8 mouse cellular contexts compared by ENCODE assay signal in the genomic region with DNA sequence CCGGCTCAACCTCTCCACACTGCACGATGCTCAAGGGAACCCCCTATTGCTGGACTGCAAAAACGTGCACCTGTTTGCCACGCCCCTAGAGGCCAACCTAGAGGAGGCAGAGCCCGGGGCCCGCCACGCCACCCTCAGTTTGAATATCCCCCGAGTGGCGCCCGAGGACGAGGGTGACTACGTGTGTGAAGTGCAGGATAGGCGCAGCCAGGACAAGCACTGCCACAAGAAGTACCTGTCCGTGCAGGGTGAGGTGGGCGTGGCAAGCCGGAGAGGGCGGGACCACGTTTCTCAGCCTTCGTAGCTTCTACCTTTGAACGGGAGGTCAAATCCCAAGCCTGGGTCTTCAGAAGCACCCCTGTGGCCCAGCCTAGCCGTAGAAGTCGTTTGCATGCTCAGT. TPM values are rescaled to one million over a fixed set of nuclear protein-coding genes. Genes with fewer than 3 reads are reported as not detected.
A peak's percentile ranks its signal among the peaks of the same experiment; 100 is the strongest.
DNase-seq lines count a peak whose midpoint lies in the region; ATAC-seq and TF ChIP-seq lines count a peak whose summit lies in the region.

No protein-coding gene starts in this region.

- no peak for TF ChIP-seq EP300 in heart, adult 2 months (IDR thresholded peaks at IDR 0.05; ENCODE audit: insufficient read depth, low read depth, low read length)

- WGBS in heart, embryonic 13.5 days: 25% methylated on average over 22 of the region's 22 CpGs
- WGBS in heart, adult 2 months: 44% methylated on average over 22 of the region's 22 CpGs
- WGBS in forebrain, embryonic 16.5 days: 5% methylated on average over 22 of the region's 22 CpGs
- WGBS in liver, embryonic 15.5 days (ENCODE audit: insufficient replicate concordance): 40% methylated on average over 22 of the region's 22 CpGs

- H3K9ac ChIP-seq in heart, embryonic 13.5 days: no peak overlapping the region
- H3K9ac ChIP-seq in heart, adult 2 months (ENCODE audit: low read depth, low read length): no peak overlapping the region
- H3K9ac ChIP-seq in forebrain, embryonic 16.5 days (replicated peaks; ENCODE audit: low read depth, low read length): no peak overlapping the region
- H3K9ac ChIP-seq in liver, embryonic 15.5 days: no peak overlapping the region

- no peak for ATAC-seq in heart, embryonic 13.5 days (ENCODE audit: extremely low read depth, insufficient number of reproducible peaks, low FRiP score, low TSS enrichment)
- ATAC-seq in forebrain, embryonic 16.5 days: no peak
- no peak for ATAC-seq in liver, embryonic 15.5 days (ENCODE audit: insufficient read depth)
- ATAC-seq in granulocyte monocyte progenitor cell, adult 5-6 weeks (replicated peaks; ENCODE audit: poor library complexity, severe bottlenecking): no peak

- peak overlapping the region; percentile 25 for H3K4me3 ChIP-seq in heart, embryonic 13.5 days
- H3K4me3 ChIP-seq in heart, adult 2 months: no peak overlapping the region
- H3K4me3 ChIP-seq in E14TG2a.4 (replicated peaks; ENCODE audit: low read length): peak overlapping the region; percentile 69
- H3K4me3 ChIP-seq in forebrain, embryonic 16.5 days (replicated peaks; ENCODE audit: low read length): peak overlapping the region; percentile 29
- no peak overlapping the region for H3K4me3 ChIP-seq in liver, embryonic 15.5 days (replicated peaks)

- no peak for TF ChIP-seq POLR2A in heart, adult 2 months (IDR thresholded peaks at IDR 0.05; ENCODE audit: insufficient read depth, low read depth, low read length)

- H3K36me3 ChIP-seq in heart, embryonic 13.5 days: 0 out of 2 replicates have a peak, but pooled peaks cover 3% of the 10 kb centered on the region
- no peaks in the 10 kb centered on the region for H3K36me3 ChIP-seq in heart, adult 2 months (ENCODE audit: control insufficient read depth, insufficient read depth, low read length)
- H3K36me3 ChIP-seq in E14TG2a.4 (ENCODE audit: insufficient read depth, low read length): no peaks in the 10 kb centered on the region
- no peaks in the 10 kb centered on the region for H3K36me3 ChIP-seq in forebrain, embryonic 16.5 days (ENCODE audit: control insufficient read depth, insufficient read depth)
- no peaks in the 10 kb centered on the region for H3K36me3 ChIP-seq in liver, embryonic 15.5 days (replicated peaks)

- no peak overlapping the region for H3K27ac ChIP-seq in heart, embryonic 13.5 days (replicated peaks)
- H3K27ac ChIP-seq in heart, adult 2 months: no peak overlapping the region
- no peak overlapping the region for H3K27ac ChIP-seq in forebrain, embryonic 16.5 days (ENCODE audit: low read length)
- H3K27ac ChIP-seq in liver, embryonic 15.5 days (replicated peaks): no peak overlapping the region

- H3K79me2 ChIP-seq in heart, adult 2 months (replicated peaks; ENCODE audit: control insufficient read depth, insufficient read depth, low read length): no peaks in the 10 kb centered on the region

- no peaks in the 10 kb centered on the region for H3K9me3 ChIP-seq in heart, embryonic 13.5 days
- no peaks in the 10 kb centered on the region for H3K9me3 ChIP-seq in E14TG2a.4 (ENCODE audit: low read length)
- H3K9me3 ChIP-seq in forebrain, embryonic 16.5 days (ENCODE audit: control insufficient read depth, low read length): no peaks in the 10 kb centered on the region
- H3K9me3 ChIP-seq in liver, embryonic 15.5 days (replicated peaks): no peaks in the 10 kb centered on the region

- no peak for TF ChIP-seq CTCF in heart, adult 2 months (IDR thresholded peaks at IDR 0.05)
- TF ChIP-seq CTCF in E14TG2a.4 (conservative IDR thresholded peaks at IDR 0.05; ENCODE audit: low read length): no peak

- DNase-seq in heart, adult 2 months: no peak
- no peak for DNase-seq in spleen, postnatal 14 days (ENCODE audit: low spot score in 2 of 2)
- DNase-seq in adrenal gland, postnatal 36 days: no peak

- H3K27me3 ChIP-seq in heart, embryonic 13.5 days (replicated peaks): peaks cover 80% of the 10 kb centered on the region
- no peaks in the 10 kb centered on the region for H3K27me3 ChIP-seq in heart, adult 2 months (ENCODE audit: control insufficient read depth, insufficient read depth, low read length)
- H3K27me3 ChIP-seq in E14TG2a.4 (ENCODE audit: insufficient read depth, low read length): peaks cover 86% of the 10 kb centered on the region
- H3K27me3 ChIP-seq in forebrain, embryonic 16.5 days (replicated peaks; ENCODE audit: control insufficient read depth, insufficient read depth, low read length): peaks cover 28% of the 10 kb centered on the region
- H3K27me3 ChIP-seq in liver, embryonic 15.5 days: peaks cover 50% of the 10 kb centered on the region

- intact Hi-C loops in heart, adult 2 months (cut with DNase I): loop anchor here (5.0 kb wide), 1 partner anchor 37 kb away; no protein-coding TSS in a partner anchor

- peaks cover 25% of the 10 kb centered on the region for H3K4me1 ChIP-seq in heart, embryonic 13.5 days
- peaks cover 5% of the 10 kb centered on the region; the same call in 1 of the 2 replicates for H3K4me1 ChIP-seq in heart, adult 2 months (ENCODE audit: control insufficient read depth, insufficient read depth, low read length)
- peaks cover 40% of the 10 kb centered on the region for H3K4me1 ChIP-seq in E14TG2a.4 (replicated peaks; ENCODE audit: low read depth, low read length)
- peaks cover 8% of the 10 kb centered on the region for H3K4me1 ChIP-seq in forebrain, embryonic 16.5 days (replicated peaks; ENCODE audit: control insufficient read depth, insufficient read depth, low read length)
- peaks cover 5% of the 10 kb centered on the region; the same call in 1 of the 2 replicates for H3K4me1 ChIP-seq in liver, embryonic 15.5 days (replicated peaks)

- peak overlapping the region; percentile 55 for H3K4me2 ChIP-seq in heart, embryonic 13.5 days
- peak overlapping the region; percentile 49 for H3K4me2 ChIP-seq in forebrain, embryonic 16.5 days (ENCODE audit: low read length)
- H3K4me2 ChIP-seq in liver, embryonic 15.5 days: peak overlapping the region; percentile 27; the same call in 1 of the 2 replicates

RNA-seq across cellular contexts. Expression of gene Flt4, which starts 25.0 kb away (rescaled TPM):
- polyA plus RNA-seq in heart, embryonic 13.5 days (2015; fragmentation: Nextera tagmentation; extraction: Ambion mirVana): 7.4 and 8.3 TPM in 2 replicates
- 10 to 100 TPM; 11.8 to 12.2 TPM for total RNA-seq in heart, adult 2 months (2021)
- polyA plus RNA-seq in heart, adult 2 months (2012; rRNA removed): 9.3 and 12.7 TPM in 2 replicates
- polyA plus RNA-seq in forebrain, embryonic 16.5 days (2015; fragmentation: Nextera tagmentation; extraction: Ambion mirVana): 1.4 and 1.7 TPM in 2 replicates
- polyA plus RNA-seq in liver, embryonic 15.5 days (2015; fragmentation: Nextera tagmentation; extraction: Ambion mirVana): 2.9 and 3.8 TPM in 2 replicates
- 0.32 TPM in 1 of 2 replicates, not detected in the other for total RNA-seq in granulocyte monocyte progenitor cell, adult 5-6 weeks (2014; fragmentation: Nextera tagmentation)
- 0.10 TPM in 1 of 2 replicates, not detected in the other for total RNA-seq in granulocyte monocyte progenitor cell, adult 5-6 weeks (2017)
- total RNA-seq in adrenal gland, postnatal 36 days (2021): 10 to 100 TPM; 15.6 to 19.2 TPM

RNA-seq across cellular contexts. Expression of gene Scgb3a1, which starts 29.3 kb away (rescaled TPM):
- 0.44 TPM in 1 of 2 replicates, not detected in the other for polyA plus RNA-seq in heart, embryonic 13.5 days (2015; fragmentation: Nextera tagmentation; extraction: Ambion mirVana)
- under 1 TPM; 0.52 to 0.86 TPM for total RNA-seq in heart, adult 2 months (2021)
- polyA plus RNA-seq in heart, adult 2 months (2012; rRNA removed): 1.6 and 709 TPM in 2 replicates
- not detected in 2 replicates for polyA plus RNA-seq in forebrain, embryonic 16.5 days (2015; fragmentation: Nextera tagmentation; extraction: Ambion mirVana)
- polyA plus RNA-seq in liver, embryonic 15.5 days (2015; fragmentation: Nextera tagmentation; extraction: Ambion mirVana): 0.20 TPM in 1 of 2 replicates, not detected in the other
- total RNA-seq in granulocyte monocyte progenitor cell, adult 5-6 weeks (2014; fragmentation: Nextera tagmentation): 0.86 TPM in 1 of 2 replicates, not detected in the other
- not detected in 2 replicates for total RNA-seq in granulocyte monocyte progenitor cell, adult 5-6 weeks (2017)
- not detected for total RNA-seq in adrenal gland, postnatal 36 days (2021)

Comparison
In these comparisons a context has a peak if more than half of its experiments do, and no peak if none do; other contexts are left out.
1. H3K4me3 ChIP-seq: peak in heart, embryonic 13.5 days (single experiment), E14TG2a.4 (single experiment) and forebrain, embryonic 16.5 days (single experiment); none in heart, adult 2 months (single experiment) and liver, embryonic 15.5 days (single experiment).
2. Peak in every context shown above with its lines, with median percentiles within 50 percentile points of each other: H3K4me2 ChIP-seq.